Comparison of ENCODE assay signal across 24 mouse cellular contexts in the genomic region with DNA sequence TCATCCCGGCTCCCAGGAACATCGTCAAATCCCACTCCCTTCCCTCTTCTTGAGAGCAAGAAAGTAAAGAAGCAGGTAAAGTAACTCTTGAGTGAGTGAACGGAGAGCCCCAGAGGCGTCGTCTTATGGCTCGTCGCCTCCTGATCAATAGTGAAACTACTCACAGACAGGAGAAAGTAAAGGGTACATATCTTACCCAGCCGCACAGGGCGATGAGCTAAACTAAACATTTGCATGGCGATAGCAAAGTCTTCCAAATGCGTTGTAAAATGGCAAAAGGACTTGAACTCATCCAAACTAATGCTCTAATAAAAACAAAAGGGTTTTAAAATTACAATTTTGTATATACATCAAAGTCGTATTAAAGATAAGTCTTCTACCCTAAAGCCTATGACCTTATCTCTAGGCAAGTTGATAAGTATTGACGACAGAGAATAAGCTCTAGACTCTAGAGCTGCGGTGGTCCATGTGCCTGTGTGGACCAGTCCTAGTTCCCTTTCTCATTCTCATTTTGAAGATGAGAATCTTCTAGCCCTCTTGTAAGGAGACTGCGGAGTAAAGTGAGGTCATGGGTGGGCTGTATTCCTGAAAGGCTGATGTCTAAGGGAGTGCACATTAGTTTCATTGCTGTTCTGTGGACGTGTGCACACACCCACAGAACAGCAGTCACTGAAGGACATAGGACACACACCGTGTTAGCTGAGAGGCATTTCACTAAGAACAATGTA. TPM values are rescaled to one million over a fixed set of nuclear protein-coding genes. Genes with fewer than 3 reads are reported as not detected.
A peak's percentile ranks its signal among the peaks of the same experiment; 100 is the strongest.
DNase-seq lines count a peak whose midpoint lies in the region; ATAC-seq and TF ChIP-seq lines count a peak whose summit lies in the region.
"Had no signal": no experiment of that assay in that cellular context is flagged by ENCODE, and none has a peak within 500 bp of the region (broad histone marks: within the 10 kb centered on the region; RNA-seq: fewer than 3 reads in every experiment).

No protein-coding gene starts in this region.

- WGBS in intestine, embryonic 16.5 days, result 87% methylated on average over 17 of the region's 17 CpGs
- 80% methylated on average over 17 of the region's 17 CpGs for WGBS in intestine, postnatal 0 days
- WGBS in midbrain, embryonic 11.5 days, result 95% methylated on average over 17 of the region's 17 CpGs
- 95% methylated on average over 17 of the region's 17 CpGs for WGBS in midbrain, embryonic 10.5 days
- 87% methylated on average over 17 of the region's 17 CpGs for WGBS in stomach, postnatal 0 days

- peak; percentile 66 for DNase-seq in midbrain, embryonic 11.5 days (ENCODE audit: low spot score, missing footprints)
- DNase-seq in midbrain, embryonic 10.5 days (ENCODE audit: low spot score), result no peak
- no peak for DNase-seq in stomach, postnatal 0 days (ENCODE audit: low spot score)
- no peak for DNase-seq in cerebellum, postnatal 14 days
- DNase-seq: adrenal gland, adult 8-10 months; adrenal gland, postnatal 14 days; adrenal gland, postnatal 36 days; cerebellum, adult 11-12 months; cerebellum, adult 2 months; cerebellum, adult 9-10 months; cerebellum, postnatal 10 days; cerebellum, postnatal 36 days; embryo, embryonic 11 days; forebrain, postnatal 0 days had no signal

- H3K9ac ChIP-seq in intestine, embryonic 16.5 days (ENCODE audit: low read depth, low read length), result no peak overlapping the region
- no peak overlapping the region for H3K9ac ChIP-seq in intestine, postnatal 0 days (ENCODE audit: low read depth, low read length)
- no peak overlapping the region for H3K9ac ChIP-seq in midbrain, embryonic 11.5 days (ENCODE audit: low read length)
- no peak overlapping the region for H3K9ac ChIP-seq in stomach, postnatal 0 days (ENCODE audit: low read length)
- H3K9ac ChIP-seq: embryonic facial prominence, embryonic 13.5 days; embryonic facial prominence, embryonic 15.5 days; forebrain, embryonic 13.5 days; forebrain, embryonic 15.5 days; forebrain, postnatal 0 days had no signal

- H3K4me1 ChIP-seq in intestine, embryonic 16.5 days (ENCODE audit: control insufficient read depth, insufficient read depth, low read length), result peaks cover 6% of the 10 kb centered on the region; the same call in 1 of the 2 replicates
- 0 out of 2 replicates have a peak, but pooled peaks cover 4% of the 10 kb centered on the region for H3K4me1 ChIP-seq in intestine, postnatal 0 days (replicated peaks; ENCODE audit: control insufficient read depth, insufficient read depth, low read length)
- peaks cover 2% of the 10 kb centered on the region; the same call in 1 of the 2 replicates for H3K4me1 ChIP-seq in midbrain, embryonic 11.5 days (ENCODE audit: control insufficient read depth, insufficient read depth, low read length)
- peaks cover 20% of the 10 kb centered on the region for H3K4me1 ChIP-seq in midbrain, embryonic 10.5 days
- H3K4me1 ChIP-seq in stomach, postnatal 0 days (replicated peaks; ENCODE audit: control insufficient read depth, insufficient read depth), result no peaks in the 10 kb centered on the region
- H3K4me1 ChIP-seq: forebrain, embryonic 15.5 days had no signal

- TF ChIP-seq EP300 in stomach, postnatal 0 days (optimal IDR thresholded peaks at IDR 0.05), result no peak

- 0 out of 2 replicates have a peak, but pooled peaks have one; percentile 52 for ATAC-seq in intestine, embryonic 16.5 days
- ATAC-seq in intestine, postnatal 0 days, result no peak
- ATAC-seq in midbrain, embryonic 11.5 days (ENCODE audit: low FRiP score), result no peak
- ATAC-seq in stomach, postnatal 0 days (ENCODE audit: low FRiP score, low TSS enrichment), result 0 out of 2 replicates have a peak, but pooled peaks have one; percentile 16
- ATAC-seq: activated CD4-positive, CD25-positive, alpha-beta regulatory T cell, adult 4 months; forebrain, embryonic 13.5 days; forebrain, embryonic 15.5 days; forebrain, postnatal 0 days; Patski had no signal

- no peak overlapping the region for H3K4me2 ChIP-seq in intestine, embryonic 16.5 days (ENCODE audit: low read depth, low read length)
- H3K4me2 ChIP-seq in intestine, postnatal 0 days (replicated peaks; ENCODE audit: low read depth), result no peak overlapping the region
- no peak overlapping the region for H3K4me2 ChIP-seq in midbrain, embryonic 11.5 days
- no peak overlapping the region for H3K4me2 ChIP-seq in stomach, postnatal 0 days (replicated peaks; ENCODE audit: low read depth)
- H3K4me2 ChIP-seq: embryonic facial prominence, embryonic 13.5 days; embryonic facial prominence, embryonic 15.5 days; forebrain, embryonic 13.5 days; forebrain, embryonic 15.5 days had no signal

- no peak overlapping the region for H3K27ac ChIP-seq in intestine, embryonic 16.5 days (ENCODE audit: low read length)
- no peak overlapping the region for H3K27ac ChIP-seq in intestine, postnatal 0 days (ENCODE audit: low read depth, low read length)
- no peak overlapping the region for H3K27ac ChIP-seq in midbrain, embryonic 11.5 days (ENCODE audit: low read depth, low read length)
- no peak overlapping the region for H3K27ac ChIP-seq in midbrain, embryonic 10.5 days (replicated peaks)
- no peak overlapping the region for H3K27ac ChIP-seq in stomach, postnatal 0 days (replicated peaks)
- H3K27ac ChIP-seq: embryonic facial prominence, embryonic 13.5 days; embryonic facial prominence, embryonic 15.5 days; forebrain, embryonic 13.5 days; forebrain, embryonic 15.5 days had no signal

- H3K4me3 ChIP-seq in intestine, embryonic 16.5 days (ENCODE audit: low read length), result no peak overlapping the region
- no peak overlapping the region for H3K4me3 ChIP-seq in intestine, postnatal 0 days (ENCODE audit: low read depth, low read length)
- H3K4me3 ChIP-seq in midbrain, embryonic 11.5 days (ENCODE audit: low read depth, low read length), result no peak overlapping the region
- H3K4me3 ChIP-seq in midbrain, embryonic 10.5 days, result no peak overlapping the region
- H3K4me3 ChIP-seq in stomach, postnatal 0 days (ENCODE audit: low read depth, low read length), result no peak overlapping the region
- H3K4me3 ChIP-seq: embryonic facial prominence, embryonic 13.5 days; embryonic facial prominence, embryonic 15.5 days; erythroblast, embryonic 14.5 days; forebrain, embryonic 13.5 days; forebrain, embryonic 15.5 days had no signal

- H3K27me3 ChIP-seq in intestine, embryonic 16.5 days (replicated peaks; ENCODE audit: control insufficient read depth, insufficient read depth, low read length), result no peaks in the 10 kb centered on the region
- H3K27me3 ChIP-seq in intestine, postnatal 0 days (replicated peaks; ENCODE audit: control insufficient read depth, insufficient read depth, low read length), result no peaks in the 10 kb centered on the region
- H3K27me3 ChIP-seq in midbrain, embryonic 11.5 days (ENCODE audit: control insufficient read depth, insufficient read depth, low read length), result no peaks in the 10 kb centered on the region
- no peaks in the 10 kb centered on the region for H3K27me3 ChIP-seq in midbrain, embryonic 10.5 days (ENCODE audit: low read depth, poor library complexity, severe bottlenecking)
- no peaks in the 10 kb centered on the region for H3K27me3 ChIP-seq in stomach, postnatal 0 days (ENCODE audit: control insufficient read depth, insufficient read depth, low read length)
- H3K27me3 ChIP-seq: embryonic facial prominence, embryonic 13.5 days; embryonic facial prominence, embryonic 15.5 days; forebrain, embryonic 13.5 days; forebrain, embryonic 15.5 days; Patski had no signal

- TF ChIP-seq CTCF in intestine, postnatal 0 days (IDR thresholded peaks at IDR 0.05; ENCODE audit: low read depth), result no peak
- no peak for TF ChIP-seq CTCF in stomach, postnatal 0 days (IDR thresholded peaks at IDR 0.05; ENCODE audit: low read depth)

- H3K36me3 ChIP-seq in intestine, embryonic 16.5 days (ENCODE audit: control insufficient read depth, insufficient read depth, low read length), result peaks cover 15% of the 10 kb centered on the region
- H3K36me3 ChIP-seq in intestine, postnatal 0 days (ENCODE audit: control insufficient read depth, insufficient read depth), result peaks cover 32% of the 10 kb centered on the region
- no peaks in the 10 kb centered on the region for H3K36me3 ChIP-seq in midbrain, embryonic 11.5 days (ENCODE audit: control insufficient read depth, insufficient read depth, low read length)
- H3K36me3 ChIP-seq in midbrain, embryonic 10.5 days, result peaks cover 47% of the 10 kb centered on the region
- peaks cover 12% of the 10 kb centered on the region for H3K36me3 ChIP-seq in stomach, postnatal 0 days (ENCODE audit: control insufficient read depth, insufficient read depth, low read length)

- no peaks in the 10 kb centered on the region for H3K9me3 ChIP-seq in intestine, embryonic 16.5 days (ENCODE audit: control insufficient read depth, low read length)
- no peaks in the 10 kb centered on the region for H3K9me3 ChIP-seq in intestine, postnatal 0 days (ENCODE audit: control insufficient read depth)
- peaks cover 2% of the 10 kb centered on the region; the same call in 1 of the 2 replicates for H3K9me3 ChIP-seq in midbrain, embryonic 11.5 days (ENCODE audit: control insufficient read depth, low read length)
- H3K9me3 ChIP-seq in midbrain, embryonic 10.5 days (replicated peaks), result peaks cover 5% of the 10 kb centered on the region; the same call in 1 of the 2 replicates
- H3K9me3 ChIP-seq in stomach, postnatal 0 days (ENCODE audit: control insufficient read depth, low read length), result no peaks in the 10 kb centered on the region
- H3K9me3 ChIP-seq: embryonic facial prominence, embryonic 13.5 days; embryonic facial prominence, embryonic 15.5 days; forebrain, embryonic 15.5 days; G1E had no signal

RNA-seq across cellular contexts. Expression of gene Zdhhc20, which starts 29.2 kb away (rescaled TPM):
- 55.2 and 58.9 TPM in 2 replicates for polyA plus RNA-seq in intestine, embryonic 16.5 days (2015; fragmentation: Nextera tagmentation; extraction: Ambion mirVana)
- 28.8 and 32.8 TPM in 2 replicates for polyA plus RNA-seq in intestine, postnatal 0 days (2015; fragmentation: Nextera tagmentation; extraction: Ambion mirVana)
- polyA plus RNA-seq in midbrain, embryonic 11.5 days (2014; fragmentation: Nextera tagmentation; extraction: Ambion mirVana), result 53.6 and 59.1 TPM in 2 replicates
- 52.9 and 53.7 TPM in 2 replicates for polyA plus RNA-seq in midbrain, embryonic 10.5 days (2016; fragmentation: Nextera tagmentation; extraction: Ambion mirVana)
- polyA plus RNA-seq in stomach, postnatal 0 days (2015; fragmentation: Nextera tagmentation; extraction: Ambion mirVana), result 46.0 and 48.6 TPM in 2 replicates
- polyA plus RNA-seq: erythroblast, embryonic 14.5 days had no signal

Comparison
In these comparisons a context has a peak if more than half of its experiments do, and no peak if none do; other contexts are left out.
1. ATAC-seq: peak in intestine, embryonic 16.5 days (single experiment) and stomach, postnatal 0 days (single experiment); none in intestine, postnatal 0 days (single experiment) and midbrain, embryonic 11.5 days (single experiment).